Mouse (Mus musculus) spleen, adult 2 months (tissue): ENCODE results near the gene Ush2a. TPM values are rescaled to one million over a fixed set of nuclear protein-coding genes. Genes with fewer than 3 reads are reported as not detected.

ENCODE experiments used
- DNase-seq, 2 experiments: peaks; one replicate each; pipeline versions ENCODE4 v3.0.0 to v3.0.0-alpha.2; 2012 to 2021; ENCODE audit warnings: low spot score in 2 of 2, low read depth in 1 of 2
- H3K27ac ChIP-seq: fragments of 200-500 bp; 2 replicates; pipeline ENCODE4 v1.5.1; 2012; ENCODE audit warnings: low read length, inconsistent platforms; ENCODE audit not compliant: insufficient read depth
- H3K27me3 ChIP-seq: fragments of 200-500 bp; 2 replicates; pipeline ENCODE4 v1.6.1; 2012; ENCODE audit warnings: mild to moderate bottlenecking, moderate library complexity, low read length, inconsistent platforms; ENCODE audit not compliant: control insufficient read depth, insufficient read depth
- H3K36me3 ChIP-seq: fragments of 200-500 bp; 2 replicates; pipeline ENCODE4 v1.6.1; 2012; ENCODE audit warnings: mild to moderate bottlenecking, low read length, inconsistent platforms; ENCODE audit not compliant: control insufficient read depth, insufficient read depth
- H3K4me1 ChIP-seq: fragments of 200-500 bp; 2 replicates; pipeline ENCODE4 v1.6.1; 2011; ENCODE audit warnings: inconsistent platforms; ENCODE audit not compliant: control insufficient read depth, insufficient read depth, insufficient read length
- H3K4me3 ChIP-seq: fragments of 200-500 bp; 2 replicates; pipeline ENCODE4 v1.5.1; 2011; ENCODE audit warnings: mild to moderate bottlenecking, inconsistent platforms; ENCODE audit not compliant: insufficient read depth, insufficient read length; ENCODE audit errors: extremely low read depth
- CTCF ChIP-seq: fragments of 200-500 bp; IDR thresholded peaks from 2 replicates; pipeline ENCODE4 v1.5.1; 2011; ENCODE audit warnings: mild to moderate bottlenecking, inconsistent platforms; ENCODE audit not compliant: insufficient read depth, insufficient read length, insufficient replicate concordance; ENCODE audit errors: extremely low read depth
- POLR2A ChIP-seq: fragments of 200-500 bp; IDR thresholded peaks from 2 replicates; pipeline ENCODE4 v1.6.1; 2011; ENCODE audit warnings: low read depth, low read length, inconsistent platforms
- WGBS: fragments of 180-500 bp; shearing (Covaris S2); methylation state at CpG from one replicate; pipeline ENCODE4 v1.1.7; 2018; 5-methylcytosine and 5-hydroxymethylcytosine counted together
- polyA plus RNA-seq: library from polyadenylated mRNA; depleted of rRNA; stranded (reverse); fragments of >200 nt; gene quantifications from 2 replicates; pipeline ENCODE4 v1.2.3, GENCODE M21; 2012

Gene Ush2a
- polyA plus RNA-seq, 1 experiment = not detected

DNA sequence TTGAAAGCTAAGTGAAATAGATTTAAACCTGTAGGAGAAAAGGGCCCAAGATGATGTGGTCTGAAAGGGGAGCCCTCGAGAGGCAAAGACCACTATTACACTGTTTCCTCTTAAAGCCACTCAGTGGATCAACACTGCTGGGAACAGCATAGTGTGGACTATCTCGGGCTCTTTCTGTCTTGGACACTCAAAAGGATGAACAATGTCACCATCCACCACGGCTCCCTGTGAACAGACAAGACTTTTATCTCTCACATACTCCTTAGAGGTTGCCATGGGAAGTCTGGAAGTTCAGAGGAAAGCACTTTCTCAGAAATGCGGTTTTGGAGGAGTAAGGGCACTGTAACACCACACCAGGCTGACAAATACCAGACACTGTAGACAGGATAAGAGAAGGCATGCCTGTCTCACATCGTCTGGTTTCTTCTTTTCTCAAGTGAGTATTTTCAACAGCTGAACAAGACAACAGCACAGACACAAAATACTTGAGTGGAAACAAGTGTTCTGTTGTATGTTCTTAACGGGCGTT lies 124.0 kb downstream of the Ush2a start:
- Histone ChIP-seq H3K36me3 (no peaks in the 10 kb centered on the region), H3K27me3 (no peaks in the 10 kb centered on the region), H3K4me1 (no peaks in the 10 kb centered on the region), H3K4me3 (no peak overlapping the region), H3K27ac (no peak overlapping the region)
- DNase-seq = no peak
- 76% methylated on average over 7 of the region's 7 CpGs for WGBS
- TF ChIP-seq POLR2A (no peak), CTCF (no peak)

DNA sequence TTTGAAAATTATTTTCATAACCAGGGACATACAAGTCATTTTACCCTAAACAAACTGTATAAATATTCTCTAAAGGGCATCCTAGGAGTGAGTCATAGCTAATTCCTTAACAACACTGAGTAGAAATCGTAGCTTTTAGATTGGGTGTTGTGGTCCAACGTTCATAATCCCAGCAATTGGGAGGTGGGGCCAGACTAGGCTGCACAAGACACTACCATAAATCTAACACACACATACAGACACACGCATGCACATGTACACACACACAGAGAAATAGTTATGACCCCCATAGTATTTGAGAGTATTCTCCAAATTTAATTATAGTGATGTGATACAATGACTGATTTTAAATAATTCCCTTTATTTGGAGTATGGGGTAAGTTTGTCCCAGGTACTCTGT lies 125.5 kb downstream of the Ush2a start:
- TF ChIP-seq POLR2A (no peak), CTCF (no peak)
- no peaks in the 10 kb centered on the region for H3K4me1 ChIP-seq

DNA sequence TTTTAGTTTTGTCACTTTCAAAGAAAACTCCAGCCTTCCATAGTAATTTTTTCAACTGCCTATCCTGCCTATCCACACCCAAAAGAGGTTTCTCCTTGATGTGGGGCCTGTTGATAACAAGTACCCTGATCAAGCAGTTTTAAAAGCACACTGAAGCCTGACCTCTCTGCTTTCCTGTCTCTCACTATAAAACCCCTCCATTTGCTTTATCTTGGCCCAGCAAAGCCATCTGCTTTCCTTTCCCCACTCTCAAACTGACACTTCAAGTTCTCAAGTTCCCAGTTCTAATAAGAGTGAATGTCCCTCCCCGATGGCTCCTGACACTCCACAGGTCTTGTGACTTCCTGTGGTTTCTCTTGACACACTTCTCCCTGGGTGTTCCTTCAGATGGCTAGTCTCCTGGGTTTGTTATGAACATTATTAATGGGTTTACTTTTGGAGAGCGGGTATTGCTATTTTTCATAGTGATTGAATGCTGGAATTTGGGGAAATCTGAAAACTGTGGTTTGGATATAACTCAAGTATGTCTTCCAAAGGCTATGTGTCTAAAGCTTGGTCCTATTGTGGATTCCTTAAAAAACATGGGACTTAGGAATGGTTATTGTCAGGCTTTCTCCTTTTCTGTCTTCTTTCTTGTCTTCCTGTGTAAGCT lies 126.1 kb downstream of the Ush2a start:
- no peak for DNase-seq

More for the DNA sequence above, 125.5 kb downstream of the Ush2a start:
- Histone ChIP-seq H3K4me3 (no peak overlapping the region), H3K27ac (no peak overlapping the region), H3K36me3 (no peaks in the 10 kb centered on the region), H3K27me3 (no peaks in the 10 kb centered on the region)
- DNase-seq = no peak
- 58% methylated on average over 3 of the region's 3 CpGs for WGBS

DNA sequence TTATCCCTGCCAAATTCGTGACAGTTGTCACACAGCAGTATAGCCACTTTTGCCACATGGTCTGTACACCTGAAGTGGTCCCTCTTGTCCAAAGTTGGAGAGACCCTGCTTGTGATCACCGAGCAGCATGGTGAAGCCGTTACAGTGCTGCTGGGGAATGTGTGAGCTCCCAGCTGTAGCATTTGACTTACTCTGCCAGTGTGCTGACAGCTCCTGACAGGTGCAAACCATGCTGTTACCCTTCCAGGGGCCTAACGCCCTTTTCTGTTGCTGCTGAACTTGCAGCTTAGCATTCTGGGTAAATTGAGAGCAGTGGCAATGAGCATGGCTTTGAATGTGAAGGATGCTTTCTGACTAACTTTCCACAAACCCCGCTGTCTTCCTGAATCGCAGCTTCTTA lies 128.3 kb downstream of the Ush2a start:
- Histone ChIP-seq H3K4me3 (no peak overlapping the region), H3K27ac (no peak overlapping the region), H3K4me1 (no peaks in the 10 kb centered on the region), H3K27me3 (no peaks in the 10 kb centered on the region), H3K36me3 (no peaks in the 10 kb centered on the region)
- 65% methylated on average over 6 of the region's 6 CpGs for WGBS
- no peak for TF ChIP-seq CTCF
- TF ChIP-seq POLR2A = no peak
- DNase-seq = no peak

More for the DNA sequence above, 126.1 kb downstream of the Ush2a start:
- Histone ChIP-seq H3K4me3 (no peak overlapping the region), H3K27me3 (no peaks in the 10 kb centered on the region), H3K36me3 (no peaks in the 10 kb centered on the region), H3K27ac (no peak overlapping the region), H3K4me1 (no peaks in the 10 kb centered on the region)
- 20% methylated on average over 2 of the region's 2 CpGs for WGBS
- TF ChIP-seq CTCF (no peak), POLR2A (no peak)

DNA sequence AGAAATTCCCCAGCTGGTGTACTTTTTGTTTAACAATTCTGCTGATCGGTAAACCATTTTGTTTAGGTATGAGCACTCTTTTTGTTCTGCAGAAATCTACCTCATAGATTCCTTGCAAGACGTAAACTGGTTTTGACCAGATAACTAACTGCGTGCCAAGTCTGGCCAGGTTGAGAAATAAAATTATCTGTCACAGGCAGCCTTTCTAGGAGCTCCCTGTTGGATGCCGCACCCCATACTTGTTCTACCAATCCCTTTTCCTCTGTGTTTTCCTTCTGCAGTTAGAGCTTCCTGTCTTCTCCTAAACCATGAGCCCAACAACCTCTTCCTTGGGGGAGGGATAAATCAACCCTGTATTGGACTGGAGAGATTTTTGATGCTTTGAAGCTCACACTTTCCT lies 145.4 kb downstream of the Ush2a start:
- no peak for DNase-seq
- Histone ChIP-seq H3K27ac (no peak overlapping the region), H3K4me1 (no peaks in the 10 kb centered on the region), H3K4me3 (no peak overlapping the region), H3K27me3 (no peaks in the 10 kb centered on the region), H3K36me3 (no peaks in the 10 kb centered on the region)
- 80% methylated on average over 4 of the region's 4 CpGs for WGBS
- no peak for TF ChIP-seq CTCF
- TF ChIP-seq POLR2A = no peak

DNA sequence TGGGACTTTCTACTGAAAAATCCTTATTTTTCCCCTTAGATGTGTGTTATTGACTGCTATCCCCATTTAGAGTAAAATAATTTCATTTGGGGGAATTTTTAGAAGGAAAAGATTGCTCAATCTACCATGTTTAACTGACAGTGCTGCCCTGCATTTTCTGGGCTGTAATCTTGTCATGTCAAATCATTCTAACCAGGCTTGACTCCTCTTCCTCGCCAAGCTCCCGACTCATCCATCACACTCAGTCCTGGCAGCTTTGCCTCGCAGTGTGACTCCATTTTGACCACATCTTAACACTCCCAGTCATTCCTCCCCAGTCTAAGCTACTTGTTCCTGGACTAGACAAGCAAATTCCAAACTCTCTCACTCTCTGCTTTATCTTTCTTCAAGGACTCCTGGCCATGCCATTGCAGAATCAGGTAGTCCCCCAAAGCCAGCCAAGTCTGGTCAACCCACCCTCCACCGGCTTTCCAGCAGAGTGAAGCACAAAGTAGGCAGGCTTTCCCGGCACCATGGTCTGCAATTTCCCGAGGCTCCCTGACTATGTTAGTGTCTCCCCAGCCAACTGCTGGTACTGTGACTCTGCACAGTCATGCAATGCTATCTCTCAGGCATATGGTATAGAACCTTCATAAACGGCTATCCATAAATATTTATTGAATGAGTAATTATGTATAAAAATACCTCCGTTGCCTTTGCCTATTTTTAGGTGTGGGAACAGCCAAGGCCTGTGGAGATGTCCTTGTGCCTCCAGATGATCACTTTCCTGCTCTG lies 146.0 kb downstream of the Ush2a start:
- 84% methylated on average over 8 of the region's 8 CpGs for WGBS
- H3K4me1 ChIP-seq = no peaks in the 10 kb centered on the region

More for the DNA sequence above, 146.0 kb downstream of the Ush2a start:
- Histone ChIP-seq H3K4me3 (no peak overlapping the region), H3K27me3 (no peaks in the 10 kb centered on the region), H3K36me3 (no peaks in the 10 kb centered on the region), H3K27ac (no peak overlapping the region)
- TF ChIP-seq CTCF (no peak), POLR2A (no peak)
- no peak for DNase-seq
